Mouse (Mus musculus): Measurements from ENCODE around the gene Reps2. TPM values are rescaled to one million over a fixed set of nuclear protein-coding genes. Genes with fewer than 3 reads are reported as not detected.

The Reps2 gene
- polyA plus RNA-seq, 1 experiment: 24.6 TPM

DNA sequence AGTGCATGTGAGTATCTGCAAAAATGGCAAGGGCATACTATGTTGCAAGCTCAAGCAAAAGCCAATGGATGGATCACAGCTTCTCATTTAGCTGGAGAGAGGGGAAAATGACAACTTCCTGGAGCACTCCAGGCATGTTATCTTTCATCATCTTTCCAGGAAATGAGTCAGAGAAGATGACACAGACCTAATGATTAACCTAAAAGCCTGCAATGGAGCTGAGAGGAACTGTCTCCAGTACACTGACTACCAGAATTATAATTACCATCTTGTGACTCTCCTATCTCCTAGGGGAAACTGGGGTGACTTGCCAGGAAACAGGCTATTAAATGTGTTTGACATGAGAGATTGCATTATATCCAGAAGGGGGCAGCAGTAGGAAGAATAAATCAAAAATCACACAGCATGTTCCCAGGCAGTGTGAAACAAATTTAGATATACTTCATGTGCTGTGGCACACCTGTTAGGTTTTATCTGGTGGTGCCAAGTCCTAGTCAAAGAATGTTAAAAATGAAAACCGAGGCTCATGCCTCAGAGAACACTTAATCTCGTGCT is 132.9 kb downstream of the Reps2 start:
- H3K27ac ChIP-seq (ENCODE audit: insufficient read depth, low read length): no peak overlapping the region
- WGBS: 11% methylated on average over 2 of the region's 2 CpGs
- H3K4me1 ChIP-seq (ENCODE audit: control insufficient read depth, insufficient read depth, low read length): no peaks in the 10 kb centered on the region; the same call in 1 of the 2 replicates
- peak in 1 of 2 experiments; percentile 30 for DNase-seq
- TF ChIP-seq CTCF (IDR thresholded peaks at IDR 0.05; ENCODE audit: borderline replicate concordance, insufficient read depth, low read depth, low read length): no peak
- no peaks in the 10 kb centered on the region for H3K27me3 ChIP-seq (ENCODE audit: control insufficient read depth, insufficient read depth, low read length)
- H3K4me3 ChIP-seq (replicated peaks; ENCODE audit: insufficient read depth, low read depth, low read length): no peak overlapping the region

DNA sequence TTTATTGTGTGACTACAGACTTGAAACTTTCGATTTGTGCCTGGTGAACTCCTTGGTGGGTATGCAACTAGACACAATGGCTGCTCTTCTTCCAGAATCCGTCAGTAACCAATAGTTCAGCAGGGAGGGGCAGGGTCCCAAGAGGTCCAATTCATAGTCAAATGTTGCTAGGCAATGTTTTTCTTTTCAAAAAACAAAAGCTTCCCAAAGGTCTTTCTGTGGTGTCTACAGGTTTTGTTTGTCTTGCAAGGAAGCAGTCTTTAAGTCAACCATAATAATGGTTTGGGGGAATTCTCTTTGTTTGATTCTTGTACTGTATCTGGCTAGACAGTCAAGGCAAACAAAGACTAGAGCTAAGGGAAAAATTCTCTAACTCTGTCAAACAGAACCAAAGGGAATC is 138.3 kb downstream of the Reps2 start:
- Histone ChIP-seq H3K4me1 (ENCODE audit: control insufficient read depth, insufficient read depth, low read length) (peaks cover 2% of the 10 kb centered on the region; the same call in 1 of the 2 replicates), H3K4me3 (replicated peaks; ENCODE audit: insufficient read depth, low read depth, low read length) (no peak overlapping the region), H3K27ac (ENCODE audit: insufficient read depth, low read length) (no peak overlapping the region), H3K27me3 (ENCODE audit: control insufficient read depth, insufficient read depth, low read length) (no peaks in the 10 kb centered on the region)
- no peak for TF ChIP-seq POLR2A (IDR thresholded peaks at IDR 0.05; ENCODE audit: borderline replicate concordance, insufficient read depth, low read length)
- TF ChIP-seq CTCF (IDR thresholded peaks at IDR 0.05; ENCODE audit: borderline replicate concordance, insufficient read depth, low read depth, low read length): no peak
- DNase-seq: no peak
- WGBS: 51% methylated on average over 2 of the region's 2 CpGs

DNA sequence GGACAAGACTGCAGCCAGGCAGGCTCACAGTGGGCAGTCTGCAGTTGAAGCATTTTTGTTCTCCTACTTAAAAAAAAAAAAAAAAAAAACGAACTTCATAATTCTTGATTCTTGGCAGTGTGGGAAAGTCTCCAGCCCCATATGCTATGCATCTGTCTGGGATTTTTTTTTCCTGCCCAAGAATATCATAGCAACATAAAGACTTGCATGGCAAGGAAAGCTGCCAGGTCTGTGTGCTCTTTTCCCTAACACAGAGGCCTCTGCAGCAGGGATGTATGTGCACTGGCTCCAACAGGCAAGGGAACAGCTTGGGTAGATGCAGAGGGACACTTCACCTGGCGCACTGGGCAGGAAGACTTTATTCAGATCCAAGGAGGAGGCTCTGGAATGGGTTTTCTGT is 140.0 kb downstream of the Reps2 start:
- no peaks in the 10 kb centered on the region for H3K27me3 ChIP-seq (ENCODE audit: control insufficient read depth, insufficient read depth, low read length)
- TF ChIP-seq CTCF (IDR thresholded peaks at IDR 0.05; ENCODE audit: borderline replicate concordance, insufficient read depth, low read depth, low read length) (no peak), POLR2A (IDR thresholded peaks at IDR 0.05; ENCODE audit: borderline replicate concordance, insufficient read depth, low read length) (no peak)
- 0 out of 2 replicates have a peak, but pooled peaks cover 2% of the 10 kb centered on the region for H3K4me1 ChIP-seq (ENCODE audit: control insufficient read depth, insufficient read depth, low read length)
- H3K27ac ChIP-seq (ENCODE audit: insufficient read depth, low read length): no peak overlapping the region
- no peak for DNase-seq
- 13% methylated on average over 2 of the region's 2 CpGs for WGBS
- no peak overlapping the region for H3K4me3 ChIP-seq (replicated peaks; ENCODE audit: insufficient read depth, low read depth, low read length)

DNA sequence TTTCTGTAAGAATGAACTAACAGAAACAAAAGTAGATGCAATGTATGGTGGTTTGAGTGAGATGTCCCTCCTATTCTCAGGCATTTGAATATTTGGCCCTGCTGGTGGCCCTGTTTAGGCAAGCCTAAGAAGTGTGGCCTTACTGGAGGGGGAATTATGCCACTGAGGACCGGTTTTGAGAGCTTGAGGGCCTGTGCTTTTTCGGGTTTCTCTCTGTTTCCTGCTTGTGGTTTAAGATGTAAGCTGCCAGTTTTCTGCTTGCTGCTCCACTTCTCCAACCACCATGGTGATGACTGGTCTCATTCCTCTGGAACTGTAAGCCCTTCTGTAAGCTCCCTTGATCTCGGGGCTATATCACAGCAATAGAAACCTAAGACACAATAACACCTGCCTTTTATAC is 142.5 kb downstream of the Reps2 start:
- no peak for DNase-seq
- H3K27me3 ChIP-seq (ENCODE audit: control insufficient read depth, insufficient read depth, low read length): no peaks in the 10 kb centered on the region
- no peak overlapping the region for H3K27ac ChIP-seq (ENCODE audit: insufficient read depth, low read length)
- 0 out of 2 replicates have a peak, but pooled peaks cover 2% of the 10 kb centered on the region for H3K4me1 ChIP-seq (ENCODE audit: control insufficient read depth, insufficient read depth, low read length)
- WGBS: 76% methylated on average over 3 of the region's 3 CpGs
- no peak overlapping the region for H3K4me3 ChIP-seq (replicated peaks; ENCODE audit: insufficient read depth, low read depth, low read length)
- TF ChIP-seq CTCF (IDR thresholded peaks at IDR 0.05; ENCODE audit: borderline replicate concordance, insufficient read depth, low read depth, low read length) (no peak), POLR2A (IDR thresholded peaks at IDR 0.05; ENCODE audit: borderline replicate concordance, insufficient read depth, low read length) (no peak)

DNA sequence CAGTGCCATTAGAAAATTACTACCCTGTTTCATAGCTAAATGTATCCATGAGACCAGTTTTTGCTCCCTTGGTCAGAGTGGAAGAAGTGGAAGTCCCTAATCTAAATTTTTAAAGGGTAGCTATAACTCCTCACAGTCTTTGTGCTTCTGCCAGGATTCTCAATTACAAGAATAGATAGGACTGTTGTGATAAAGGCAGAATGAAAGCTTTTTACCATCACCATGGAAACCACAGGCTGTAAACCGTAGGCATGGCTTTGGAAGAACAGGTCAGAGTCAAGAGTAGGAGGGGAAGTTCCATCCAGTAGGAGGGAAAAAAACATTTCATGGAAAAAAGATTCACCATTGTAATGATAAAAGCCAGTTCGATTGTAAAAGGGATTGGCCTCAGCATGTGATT is 147.0 kb downstream of the Reps2 start:
- TF ChIP-seq POLR2A (IDR thresholded peaks at IDR 0.05; ENCODE audit: borderline replicate concordance, insufficient read depth, low read length) (no peak), CTCF (IDR thresholded peaks at IDR 0.05; ENCODE audit: borderline replicate concordance, insufficient read depth, low read depth, low read length) (no peak)
- 30% methylated on average over 2 of the region's 2 CpGs for WGBS
- Histone ChIP-seq H3K27ac (ENCODE audit: insufficient read depth, low read length) (no peak overlapping the region), H3K4me3 (replicated peaks; ENCODE audit: insufficient read depth, low read depth, low read length) (no peak overlapping the region), H3K27me3 (ENCODE audit: control insufficient read depth, insufficient read depth, low read length) (no peaks in the 10 kb centered on the region), H3K4me1 (ENCODE audit: control insufficient read depth, insufficient read depth, low read length) (no peaks in the 10 kb centered on the region)
- no peak for DNase-seq

DNA sequence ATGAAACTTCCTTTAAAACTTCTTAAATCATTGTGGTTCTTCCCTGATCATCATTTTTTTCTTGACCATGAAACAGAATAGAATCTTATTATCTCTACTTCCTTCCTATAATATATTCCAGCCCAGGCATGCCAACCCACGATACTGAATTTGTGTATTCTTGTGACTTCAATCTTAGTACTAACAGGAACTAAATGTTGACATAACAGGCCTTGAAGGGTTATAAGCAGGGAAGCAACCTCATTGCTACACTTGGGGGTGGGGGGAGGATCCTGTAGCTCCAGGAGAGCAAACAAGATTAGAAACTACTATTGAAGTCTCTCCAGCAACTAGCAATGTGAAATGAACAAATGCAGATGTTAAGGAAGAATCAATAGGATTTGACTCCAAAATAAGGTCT is 154.8 kb downstream of the Reps2 start:
- no peaks in the 10 kb centered on the region for H3K4me1 ChIP-seq (ENCODE audit: control insufficient read depth, insufficient read depth, low read length)
- no peak overlapping the region for H3K27ac ChIP-seq (ENCODE audit: insufficient read depth, low read length)
- DNase-seq: no peak
- 76% methylated on average over 1 of the region's 1 CpGs for WGBS
- H3K4me3 ChIP-seq (replicated peaks; ENCODE audit: insufficient read depth, low read depth, low read length): no peak overlapping the region
- no peaks in the 10 kb centered on the region for H3K27me3 ChIP-seq (ENCODE audit: control insufficient read depth, insufficient read depth, low read length)
- TF ChIP-seq POLR2A (IDR thresholded peaks at IDR 0.05; ENCODE audit: borderline replicate concordance, insufficient read depth, low read length) (no peak), CTCF (IDR thresholded peaks at IDR 0.05; ENCODE audit: borderline replicate concordance, insufficient read depth, low read depth, low read length) (no peak)

DNA sequence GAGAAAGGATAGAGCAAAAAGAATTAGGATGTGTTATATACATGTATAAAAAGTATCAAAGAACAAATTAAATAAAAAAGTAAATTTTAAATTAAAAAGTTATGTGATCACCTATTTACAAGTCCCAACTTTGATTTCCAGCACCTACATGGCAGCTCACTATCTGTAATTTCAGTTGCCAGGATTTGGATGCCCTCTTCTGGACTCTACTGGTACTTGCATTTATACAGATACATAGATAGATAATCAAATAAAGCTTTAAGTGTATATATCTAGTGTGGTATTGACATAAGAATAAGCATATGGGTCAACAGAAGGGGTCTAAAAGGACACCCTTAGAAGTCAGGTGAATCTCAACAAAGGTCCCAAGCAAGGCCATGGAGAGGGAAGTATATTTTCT is 155.7 kb downstream of the Reps2 start:
- Histone ChIP-seq H3K27ac (ENCODE audit: insufficient read depth, low read length) (no peak overlapping the region), H3K4me1 (ENCODE audit: control insufficient read depth, insufficient read depth, low read length) (no peaks in the 10 kb centered on the region), H3K4me3 (replicated peaks; ENCODE audit: insufficient read depth, low read depth, low read length) (no peak overlapping the region), H3K27me3 (ENCODE audit: control insufficient read depth, insufficient read depth, low read length) (no peaks in the 10 kb centered on the region)
- TF ChIP-seq POLR2A (IDR thresholded peaks at IDR 0.05; ENCODE audit: borderline replicate concordance, insufficient read depth, low read length): no peak
- no peak for TF ChIP-seq CTCF (IDR thresholded peaks at IDR 0.05; ENCODE audit: borderline replicate concordance, insufficient read depth, low read depth, low read length)
- DNase-seq: no peak

DNA sequence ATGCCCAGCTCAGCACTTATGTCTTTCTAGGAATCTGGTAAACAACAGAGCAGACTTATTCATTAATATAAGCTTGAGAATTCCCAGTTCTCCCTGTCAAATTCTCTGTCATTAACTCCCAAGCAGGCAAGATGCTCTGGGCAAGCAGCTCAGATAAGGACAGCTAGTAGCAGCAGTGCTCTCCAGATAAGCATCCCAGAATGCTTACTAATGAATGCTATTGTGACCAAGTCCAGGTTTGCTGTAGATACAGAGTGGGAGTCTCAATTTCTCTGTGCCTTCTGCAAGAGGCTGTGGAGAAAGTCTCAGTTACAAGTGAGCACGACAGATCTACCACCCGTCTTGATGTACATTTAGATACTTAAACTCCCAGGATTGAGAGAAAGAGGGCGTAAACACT is 173.2 kb downstream of the Reps2 start:
- no peak for DNase-seq
- Histone ChIP-seq H3K27me3 (ENCODE audit: control insufficient read depth, insufficient read depth, low read length) (no peaks in the 10 kb centered on the region), H3K4me3 (replicated peaks; ENCODE audit: insufficient read depth, low read depth, low read length) (no peak overlapping the region), H3K27ac (ENCODE audit: insufficient read depth, low read length) (no peak overlapping the region), H3K4me1 (ENCODE audit: control insufficient read depth, insufficient read depth, low read length) (no peaks in the 10 kb centered on the region)
- WGBS: 93% methylated on average over 3 of the region's 3 CpGs
- TF ChIP-seq CTCF (IDR thresholded peaks at IDR 0.05; ENCODE audit: borderline replicate concordance, insufficient read depth, low read depth, low read length): no peak
- TF ChIP-seq POLR2A (IDR thresholded peaks at IDR 0.05; ENCODE audit: borderline replicate concordance, insufficient read depth, low read length): no peak
